Mouse (Mus musculus): ENCODE results near the gene 9130409I23Rik. TPM values are rescaled to one million over a fixed set of nuclear protein-coding genes. Genes with fewer than 3 reads are reported as not detected.

The 9130409I23Rik gene
- polyA plus RNA-seq, 1 experiment from 2014 or later: 0.09 TPM

DNA sequence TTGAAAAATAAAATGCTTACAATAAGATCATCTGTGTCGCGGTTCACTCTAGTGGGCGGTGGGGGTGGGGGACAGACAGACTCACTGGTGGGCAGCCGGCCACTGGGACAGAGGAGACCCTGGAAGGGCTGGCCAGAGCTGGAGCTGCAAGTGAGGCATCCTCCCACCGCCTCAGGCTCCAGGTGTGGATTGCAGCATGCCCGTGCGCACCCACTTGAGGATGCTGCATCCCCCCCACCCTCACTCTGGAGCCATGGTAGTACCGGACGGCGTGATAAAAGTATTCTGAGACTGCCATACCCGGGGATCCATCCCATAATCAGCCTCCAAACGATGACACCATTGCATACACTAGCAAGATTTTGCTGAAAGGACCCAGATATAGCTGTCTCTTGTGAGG is 39.0 kb downstream of the 9130409I23Rik start:
- no peak for ATAC-seq (replicated peaks; ENCODE audit: low FRiP score)
- Histone ChIP-seq H3K4me3 (ENCODE audit: low read depth, low read length) (no peak overlapping the region), H3K36me3 (ENCODE audit: control insufficient read depth, insufficient read depth, low read length) (no peaks in the 10 kb centered on the region; the same call in 1 of the 2 replicates), H3K27ac (ENCODE audit: low read depth, low read length) (no peak overlapping the region), H3K4me1 (replicated peaks; ENCODE audit: control insufficient read depth, insufficient read depth, low read length) (no peaks in the 10 kb centered on the region), H3K9me3 (ENCODE audit: control insufficient read depth, low read length) (no peaks in the 10 kb centered on the region), H3K4me2 (ENCODE audit: low read depth, low read length, severe bottlenecking) (no peak overlapping the region), H3K27me3 (ENCODE audit: control insufficient read depth, insufficient read depth, low read length) (no peaks in the 10 kb centered on the region), H3K9ac (ENCODE audit: low read length) (no peak overlapping the region)
- DNase-seq (ENCODE audit: low spot score): no peak
- WGBS: 77% methylated on average over 12 of the region's 12 CpGs

Other genes with a start within 250 kb of the 9130409I23Rik start
- 3,157 and 3,206 TPM in 2 replicates for gene H3f3a, start 237.3 kb upstream of the 9130409I23Rik start, polyA plus RNA-seq (2014; fragmentation: Nextera tagmentation; extraction: Ambion mirVana)
- gene Sde2, start 200.1 kb upstream of the 9130409I23Rik start, polyA plus RNA-seq (2014; fragmentation: Nextera tagmentation; extraction: Ambion mirVana): 33.8 and 35.4 TPM in 2 replicates
- gene Lefty2, start 158.1 kb upstream of the 9130409I23Rik start, polyA plus RNA-seq (2014; fragmentation: Nextera tagmentation; extraction: Ambion mirVana): not detected in 2 replicates
- 111 and 121 TPM in 2 replicates for gene Pycr2, start 146.9 kb upstream of the 9130409I23Rik start, polyA plus RNA-seq (2014; fragmentation: Nextera tagmentation; extraction: Ambion mirVana)
- 0.45 and 0.51 TPM in 2 replicates for gene Lefty1, start 116.2 kb upstream of the 9130409I23Rik start, polyA plus RNA-seq (2014; fragmentation: Nextera tagmentation; extraction: Ambion mirVana)
- 2.7 and 3.0 TPM in 2 replicates for gene Tmem63a, start 108.9 kb upstream of the 9130409I23Rik start, polyA plus RNA-seq (2014; fragmentation: Nextera tagmentation; extraction: Ambion mirVana)
- gene Ephx1, start 30.3 kb upstream of the 9130409I23Rik start, polyA plus RNA-seq (2014; fragmentation: Nextera tagmentation; extraction: Ambion mirVana): 0.65 and 1.1 TPM in 2 replicates
- 41.9 and 48.5 TPM in 2 replicates for gene Nvl, start 93.0 kb downstream of the 9130409I23Rik start, polyA plus RNA-seq (2014; fragmentation: Nextera tagmentation; extraction: Ambion mirVana)
- gene Cnih4, start 93.5 kb downstream of the 9130409I23Rik start, polyA plus RNA-seq (2014; fragmentation: Nextera tagmentation; extraction: Ambion mirVana): 89.9 and 96.5 TPM in 2 replicates
- gene Wdr26, start 160.8 kb downstream of the 9130409I23Rik start, polyA plus RNA-seq (2014; fragmentation: Nextera tagmentation; extraction: Ambion mirVana): 34.1 and 45.0 TPM in 2 replicates

All from forebrain, embryonic 11.5 days (tissue).